Mouse (Mus musculus) intestine, embryonic 14.5 days (tissue): ENCODE data around the gene Ryr1. TPM values are rescaled to one million over a fixed set of nuclear protein-coding genes. Genes with fewer than 3 reads are reported as not detected.
"Not testable (repeated sequence)": the region's sequence is repeated elsewhere in the genome, so short reads cannot be mapped to it uniquely, and the experiment has no call there.

Experiments used
- ATAC-seq: fragments of 200-750 bp; cut with Nextera tagmentation; replicated peaks from 2 replicates; pipeline ENCODE4 v1.8.0; 2017; ENCODE audit warnings: low read depth, moderate number of reproducible peaks, moderate TSS enrichment, moderate library complexity; ENCODE audit not compliant: low FRiP score, low TSS enrichment
- DNase-seq: peaks from one replicate; pipeline ENCODE4 v3.0.0-alpha.2; 2018; ENCODE audit warnings: low spot score
- H3K27ac ChIP-seq: fragments of 300-500 bp; sonication (generic); 2 replicates; pipeline ENCODE4 v1.5.1; 2014; ENCODE audit warnings: low read depth, mild to moderate bottlenecking, control low read depth
- H3K27me3 ChIP-seq: fragments of 300-500 bp; sonication (generic); replicated peaks from 2 replicates; pipeline ENCODE4 v1.6.1; 2014; ENCODE audit warnings: low read length, control low read depth; ENCODE audit not compliant: control insufficient read depth, insufficient read depth
- H3K36me3 ChIP-seq: fragments of 300-500 bp; sonication (generic); 2 replicates; pipeline ENCODE4 v1.6.1; 2014; ENCODE audit warnings: low read length, control low read depth; ENCODE audit not compliant: control insufficient read depth, insufficient read depth
- H3K4me1 ChIP-seq: fragments of 300-500 bp; sonication (generic); replicated peaks from 2 replicates; pipeline ENCODE4 v1.6.1; 2014; ENCODE audit warnings: low read length, control low read depth, mixed read lengths; ENCODE audit not compliant: control insufficient read depth, insufficient read depth
- H3K4me2 ChIP-seq: fragments of 300-500 bp; sonication (generic); 2 replicates; pipeline ENCODE4 v1.6.1; 2014; ENCODE audit warnings: low read length
- H3K4me3 ChIP-seq: fragments of 300-500 bp; sonication (generic); 2 replicates; pipeline ENCODE4 v1.5.1; 2014; ENCODE audit warnings: low read depth, low read length, control low read depth, mixed read lengths
- H3K9ac ChIP-seq: fragments of 300-500 bp; sonication (generic); 2 replicates; pipeline ENCODE4 v1.6.1; 2014; ENCODE audit warnings: mild to moderate bottlenecking, low read length
- H3K9me3 ChIP-seq: fragments of 300-500 bp; sonication (generic); 2 replicates; pipeline ENCODE4 v1.6.1; 2016; ENCODE audit warnings: low read length, control low read depth; ENCODE audit not compliant: control insufficient read depth
- WGBS: fragments of 180-500 bp; shearing (Covaris S2); extraction: QIAGEN DNeasy Blood & Tissue Kit; methylation state at CpG from one replicate; pipeline ENCODE4 v1.1.7; 2014; 5-methylcytosine and 5-hydroxymethylcytosine counted together
- polyA plus RNA-seq: library from polyadenylated mRNA; unstranded; fragments of >200 nt; fragmentation: Nextera tagmentation; extraction: Ambion mirVana; gene quantifications from 2 replicates; pipeline ENCODE4 v1.2.1, GENCODE M21; 2014

Ryr1 gene
- polyA plus RNA-seq, 1 experiment from 2014 or later: 0.80 TPM

GRCm38 (mm10) chr7:29079419-29079950, 45.5 kb downstream of the Ryr1 start:
- Histone ChIP-seq H3K4me2 (no peak overlapping the region), H3K4me1 (no peaks in the 10 kb centered on the region), H3K36me3 (no peaks in the 10 kb centered on the region), H3K4me3 (no peak overlapping the region), H3K9me3 (no peaks in the 10 kb centered on the region), H3K9ac (no peak overlapping the region), H3K27ac (no peak overlapping the region), H3K27me3 (no peaks in the 10 kb centered on the region)
- ATAC-seq (no peak), DNase-seq (no peak)
- WGBS: 74% methylated on average over 12 of the region's 12 CpGs

DNA sequence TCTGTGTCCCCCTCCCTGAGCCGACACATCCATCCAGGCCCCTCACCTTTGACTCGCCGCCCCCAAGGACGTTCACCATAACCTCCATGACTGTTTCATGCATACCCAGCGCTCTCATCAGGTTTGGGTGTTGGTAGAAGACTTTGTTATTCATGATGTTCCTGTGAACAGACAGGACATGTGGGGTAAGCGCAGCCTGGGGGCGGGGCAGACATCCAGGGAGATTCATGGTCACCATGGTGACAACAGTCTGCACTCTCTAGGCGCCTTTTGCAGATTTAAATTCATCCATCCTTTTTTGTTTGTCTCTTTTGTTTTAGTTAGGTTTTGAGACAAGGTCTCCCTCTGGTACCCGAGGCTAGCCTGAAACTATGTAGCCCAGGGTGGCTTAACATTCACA, 48.0 kb downstream of the Ryr1 start:
- no peak overlapping the region for H3K4me3 ChIP-seq
- no peak overlapping the region for H3K9ac ChIP-seq
- ATAC-seq (no peak), DNase-seq (no peak)
- H3K4me1 ChIP-seq: no peaks in the 10 kb centered on the region
- H3K4me2 ChIP-seq: no peak overlapping the region
- no peaks in the 10 kb centered on the region for H3K27me3 ChIP-seq
- H3K27ac ChIP-seq: no peak overlapping the region
- WGBS: 84% methylated on average over 9 of the region's 9 CpGs
- H3K9me3 ChIP-seq: no peaks in the 10 kb centered on the region
- no peaks in the 10 kb centered on the region for H3K36me3 ChIP-seq

GRCm38 (mm10) chr7:29075208-29075607, 49.8 kb downstream of the Ryr1 start:
- peaks cover 5% of the 10 kb centered on the region; the same call in 1 of the 2 replicates for H3K4me1 ChIP-seq

GRCm38 (mm10) chr7:29072689-29073088, 52.3 kb downstream of the Ryr1 start:
- Histone ChIP-seq H3K27ac (no peak overlapping the region), H3K4me3 (no peak overlapping the region), H3K4me2 (no peak overlapping the region), H3K4me1 (peaks cover 9% of the 10 kb centered on the region; the same call in 1 of the 2 replicates), H3K9ac (no peak overlapping the region), H3K9me3 (no peaks in the 10 kb centered on the region), H3K27me3 (0 out of 2 replicates have a peak, but pooled peaks cover 11% of the 10 kb centered on the region), H3K36me3 (no peaks in the 10 kb centered on the region)
- DNase-seq (peak; percentile 69), ATAC-seq (no peak)
- WGBS: 46% methylated on average over 11 of the region's 11 CpGs

More at GRCm38 (mm10) chr7:29075208-29075607, 49.8 kb downstream of the Ryr1 start:
- 75% methylated on average over 6 of the region's 6 CpGs for WGBS
- H3K4me2 ChIP-seq: no peak overlapping the region
- no peaks in the 10 kb centered on the region for H3K9me3 ChIP-seq
- H3K4me3 ChIP-seq: no peak overlapping the region
- DNase-seq (no peak), ATAC-seq (no peak)
- H3K27me3 ChIP-seq: 0 out of 2 replicates have a peak, but pooled peaks cover 11% of the 10 kb centered on the region
- H3K36me3 ChIP-seq: no peaks in the 10 kb centered on the region
- H3K27ac ChIP-seq: no peak overlapping the region
- no peak overlapping the region for H3K9ac ChIP-seq

GRCm38 (mm10) chr7:29071169-29071891, 53.6 kb downstream of the Ryr1 start:
- H3K4me3 ChIP-seq: peak overlapping the region; percentile 27
- 9% methylated on average over 42 of the region's 42 CpGs for WGBS
- H3K9ac ChIP-seq: no peak overlapping the region
- DNase-seq (peak; percentile 66), ATAC-seq (peak; percentile 33; the same call in 1 of the 2 replicates)
- H3K9me3 ChIP-seq: no peaks in the 10 kb centered on the region
- H3K27me3 ChIP-seq: 0 out of 2 replicates have a peak, but pooled peaks cover 11% of the 10 kb centered on the region
- no peak overlapping the region for H3K27ac ChIP-seq
- H3K36me3 ChIP-seq: no peaks in the 10 kb centered on the region
- peaks cover 10% of the 10 kb centered on the region; the same call in 1 of the 2 replicates for H3K4me1 ChIP-seq
- peak overlapping the region; percentile 59 for H3K4me2 ChIP-seq

GRCm38 (mm10) chr7:29070364-29071168, 54.4 kb downstream of the Ryr1 start:
- H3K4me2 ChIP-seq: no peak overlapping the region
- H3K36me3 ChIP-seq: no peaks in the 10 kb centered on the region
- WGBS: 82% methylated on average over 12 of the region's 12 CpGs
- no peak overlapping the region for H3K9ac ChIP-seq
- no peak for DNase-seq
- ATAC-seq: no peak
- H3K27me3 ChIP-seq: 0 out of 2 replicates have a peak, but pooled peaks cover 11% of the 10 kb centered on the region
- 0 out of 2 replicates have a peak overlapping the region, but pooled peaks have one; percentile 27 for H3K4me3 ChIP-seq
- H3K9me3 ChIP-seq: no peaks in the 10 kb centered on the region
- H3K4me1 ChIP-seq: peaks cover 10% of the 10 kb centered on the region; the same call in 1 of the 2 replicates
- H3K27ac ChIP-seq: no peak overlapping the region

GRCm38 (mm10) chr7:29067758-29068157, 57.2 kb downstream of the Ryr1 start:
- H3K9me3 ChIP-seq: no peaks in the 10 kb centered on the region
- no peaks in the 10 kb centered on the region for H3K36me3 ChIP-seq
- H3K27ac ChIP-seq: no peak overlapping the region
- no peak overlapping the region for H3K4me3 ChIP-seq
- H3K9ac ChIP-seq: no peak overlapping the region
- H3K27me3 ChIP-seq: 0 out of 2 replicates have a peak, but pooled peaks cover 11% of the 10 kb centered on the region
- 0 out of 2 replicates have a peak overlapping the region, but pooled peaks have one; percentile 4 for H3K4me2 ChIP-seq
- peaks cover 10% of the 10 kb centered on the region; the same call in 1 of the 2 replicates for H3K4me1 ChIP-seq
- ATAC-seq (no peak), DNase-seq (peak; percentile 75)
- 14% methylated on average over 15 of the region's 15 CpGs for WGBS

DNA sequence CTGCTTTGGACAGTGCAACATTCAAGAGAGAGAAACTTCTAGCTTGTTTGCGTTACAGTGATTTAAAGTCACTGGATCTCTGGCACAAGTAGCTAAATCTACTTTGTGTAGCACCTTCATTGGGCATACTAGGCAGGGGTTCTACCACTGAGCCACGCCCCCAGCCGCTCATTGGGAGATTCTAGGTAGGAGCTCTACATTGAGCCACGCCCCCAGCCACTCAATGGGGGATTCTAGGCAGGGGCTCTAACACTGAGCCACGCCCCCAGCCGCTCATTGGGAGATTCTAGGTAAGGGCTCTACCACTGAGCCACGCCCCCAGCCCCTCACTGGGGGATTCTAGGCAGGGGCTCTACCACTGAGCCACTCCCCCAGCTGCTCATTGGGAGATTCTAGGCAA, 61.5 kb downstream of the Ryr1 start:
- not testable (repeated sequence) for H3K4me2 ChIP-seq, H3K4me1 ChIP-seq, H3K9me3 ChIP-seq, H3K36me3 ChIP-seq, DNase-seq, H3K27ac ChIP-seq, H3K4me3 ChIP-seq, H3K27me3 ChIP-seq, ATAC-seq, H3K9ac ChIP-seq
- WGBS: 63% methylated on average over 7 of the region's 7 CpGs
